Mouse (Mus musculus) lung, postnatal 0 days (tissue): Measurements from ENCODE around the gene Snapc5.

Experiments used
- CTCF ChIP-seq: IDR thresholded peaks from 2 replicates; pipeline ENCODE4 v1.5.1; 2016; ENCODE audit warnings: antibody characterized with exemption, mild to moderate bottlenecking
- EP300 ChIP-seq: IDR thresholded peaks from 2 replicates; pipeline ENCODE4 v1.6.1; 2016; ENCODE audit warnings: antibody characterized with exemption, mild to moderate bottlenecking, control low read depth

GRCm38 (mm10) chr9:64184166-64184840 is 5.2 kb downstream of the Snapc5 start:
- TF ChIP-seq CTCF (no peak), EP300 (no peak)
